Mouse (Mus musculus): ENCODE measurements at regions not wholly inside any gene's neighbourhood (a gene's known extent, or its start where the extent isn't known, plus 50 kb on each side); places are given as distances from the start of the nearest gene placed in this dataset.

GRCm38 (mm10) chr4:55595203-55595602 is 62.9 kb upstream of the Klf4 start:
- intact Hi-C loops (cut with DNase I): no loop called here
- DNase-seq: no peak

GRCm38 (mm10) chr4:55594699-55595098 is 62.4 kb upstream of the Klf4 start:
- intact Hi-C loops (cut with DNase I): no loop called here
- DNase-seq: no peak

GRCm38 (mm10) chr4:55593132-55593531 is 60.9 kb upstream of the Klf4 start:
- intact Hi-C loops (cut with DNase I): no loop called here
- DNase-seq: no peak

- no peak for DNase-seq
- intact Hi-C loops (cut with DNase I): no loop called here
Measured at GRCm38 (mm10) chr4:55586212-55586611, 53.9 kb upstream of the Klf4 start.

- intact Hi-C loops (cut with DNase I): no loop called here
- DNase-seq: no peak
Measured at GRCm38 (mm10) chr4:55583589-55583988, 51.3 kb upstream of the Klf4 start.

Data from left cerebral cortex, postnatal 4 days (tissue).